Mouse (Mus musculus) olfactory bulb, adult 2 months (tissue): ENCODE measurements around the gene Lamb1. TPM values are rescaled to one million over a fixed set of nuclear protein-coding genes. Genes with fewer than 3 reads are reported as not detected.
A peak's percentile ranks its signal among the peaks of the same experiment; 100 is the strongest.

Experiments
- H3K27ac ChIP-seq: fragments of 200-500 bp; 2 replicates; pipeline ENCODE4 v1.5.1; 2012; ENCODE audit warnings: low read depth, low read length; ENCODE audit not compliant: insufficient read depth
- H3K4me1 ChIP-seq: fragments of 200-500 bp; 2 replicates; pipeline ENCODE4 v1.6.1; 2012; ENCODE audit warnings: low read length; ENCODE audit not compliant: control insufficient read depth, insufficient read depth
- H3K4me3 ChIP-seq: fragments of 200-500 bp; 2 replicates; pipeline ENCODE4 v1.5.1; 2012; ENCODE audit warnings: mild to moderate bottlenecking, low read depth, low read length, moderate library complexity; ENCODE audit not compliant: insufficient read depth
- CTCF ChIP-seq: fragments of 200-500 bp; IDR thresholded peaks from 2 replicates; pipeline ENCODE4 v1.5.1; 2012; ENCODE audit warnings: low read depth, mild to moderate bottlenecking, low read length, moderate library complexity; ENCODE audit not compliant: insufficient read depth
- POLR2A ChIP-seq: fragments of 200-500 bp; IDR thresholded peaks from 2 replicates; pipeline ENCODE4 v1.6.1; 2012; ENCODE audit warnings: mild to moderate bottlenecking, low read depth, low read length, moderate library complexity; ENCODE audit not compliant: insufficient read depth
- WGBS: fragments of 180-500 bp; shearing (Covaris S2); methylation state at CpG from one replicate; pipeline ENCODE4 v1.1.7; 2018; 5-methylcytosine and 5-hydroxymethylcytosine counted together
- polyA plus RNA-seq: library from polyadenylated mRNA; stranded (reverse); fragments of >200 nt; gene quantifications from 2 replicates; pipeline ENCODE4 v1.2.4, GENCODE M21; 2012; ENCODE audit warnings: low replicate concordance; ENCODE audit not compliant: missing spikeins, insufficient read depth, insufficient read length

Gene Lamb1
- polyA plus RNA-seq, 1 experiment = not detected

GRCm38 (mm10) chr12:31376326-31376950, 111.4 kb downstream of the Lamb1 start:
- peak overlapping the region; percentile 30 for H3K4me3 ChIP-seq
- H3K4me1 ChIP-seq = 0 out of 2 replicates have a peak, but pooled peaks cover 2% of the 10 kb centered on the region
- TF ChIP-seq CTCF (no peak), POLR2A (no peak)
- H3K27ac ChIP-seq = no peak overlapping the region
- WGBS = 7% methylated on average over 13 of the region's 13 CpGs

- Histone ChIP-seq H3K4me3 (no peak overlapping the region), H3K27ac (no peak overlapping the region), H3K4me1 (0 out of 2 replicates have a peak, but pooled peaks cover 2% of the 10 kb centered on the region)
- WGBS = 55% methylated on average over 11 of the region's 11 CpGs
- TF ChIP-seq POLR2A = no peak
- TF ChIP-seq CTCF = no peak
Measured at GRCm38 (mm10) chr12:31377241-31377640, 112.2 kb downstream of the Lamb1 start.

Other genes with a start within 250 kb of the Lamb1 start
- not detected in 2 replicates for gene Fam110c, start 191.4 kb upstream of the Lamb1 start, polyA plus RNA-seq
- gene Gm6993, start 24.5 kb upstream of the Lamb1 start, polyA plus RNA-seq = not detected in 2 replicates
- not detected in 2 replicates for gene Dld, start 86.2 kb downstream of the Lamb1 start, polyA plus RNA-seq
- not detected in 2 replicates for gene Slc26a3, start 125.6 kb downstream of the Lamb1 start, polyA plus RNA-seq
- gene Cbll1, start 234.4 kb downstream of the Lamb1 start, polyA plus RNA-seq = not detected in 2 replicates